Mouse (Mus musculus) spleen, adult 18-20 months (tissue): ENCODE data around the gene Krtcap2.

ENCODE experiments used
- DNase-seq, 2 experiments: peaks; one replicate each; pipeline ENCODE4 v3.0.0; 2022; ENCODE audit warnings: mixed read lengths in 2 of 2

The Krtcap2 gene

GRCm38 (mm10) chr3:89250435-89251040, 4.8 kb downstream of the Krtcap2 start:
- DNase-seq = peak; percentile 65 to 79

GRCm38 (mm10) chr3:89251365-89251895, 5.7 kb downstream of the Krtcap2 start:
- peak; percentile 78 to 83 for DNase-seq

GRCm38 (mm10) chr3:89254994-89255393, 9.2 kb downstream of the Krtcap2 start:
- DNase-seq = no peak

- no peak for DNase-seq
Measured at GRCm38 (mm10) chr3:89256177-89256576, 10.4 kb downstream of the Krtcap2 start.

GRCm38 (mm10) chr3:89259076-89259475, 13.3 kb downstream of the Krtcap2 start, which contains the start of gene Dpm3:
Gene Dpm3 (plus strand): TSS chr3:89259358.
- DNase-seq = no peak

GRCm38 (mm10) chr3:89260211-89260610, 14.4 kb downstream of the Krtcap2 start:
- no peak for DNase-seq

- DNase-seq = no peak
Measured at GRCm38 (mm10) chr3:89262417-89262816, 16.7 kb downstream of the Krtcap2 start.

- peak; percentile 62 to 69 for DNase-seq
Measured at GRCm38 (mm10) chr3:89266439-89266893, 20.7 kb downstream of the Krtcap2 start.

- DNase-seq = no peak
Measured at GRCm38 (mm10) chr3:89268916-89269315, 23.1 kb downstream of the Krtcap2 start.

- DNase-seq = peak; percentile 71 to 82
Measured at GRCm38 (mm10) chr3:89270051-89270755, 24.4 kb downstream of the Krtcap2 start, which contains the start of gene Slc50a1. Gene Slc50a1 (minus strand): TSS chr3:89270570.

GRCm38 (mm10) chr3:89270891-89271290, 25.1 kb downstream of the Krtcap2 start:
- DNase-seq = peak in 1 of 2 experiments; percentile 23

- no peak for DNase-seq
Measured at GRCm38 (mm10) chr3:89271760-89272159, 26.0 kb downstream of the Krtcap2 start.

- DNase-seq = no peak
Measured at GRCm38 (mm10) chr3:89276061-89276460, 30.3 kb downstream of the Krtcap2 start.

- no peak for DNase-seq
Measured at GRCm38 (mm10) chr3:89277281-89278021, 31.7 kb downstream of the Krtcap2 start.

- DNase-seq = no peak
Measured at GRCm38 (mm10) chr3:89278107-89278506, 32.3 kb downstream of the Krtcap2 start.

GRCm38 (mm10) chr3:89278643-89279042, 32.9 kb downstream of the Krtcap2 start:
- DNase-seq = no peak

- DNase-seq = peak; percentile 64 to 74
Measured at GRCm38 (mm10) chr3:89279153-89279890, 33.6 kb downstream of the Krtcap2 start.

- peak in 1 of 2 experiments; percentile 16 for DNase-seq
Measured at GRCm38 (mm10) chr3:89280050-89280605, 34.4 kb downstream of the Krtcap2 start.

- peak; percentile 24 to 38 for DNase-seq
Measured at GRCm38 (mm10) chr3:89280606-89281511, 35.1 kb downstream of the Krtcap2 start, which contains the start of gene Efna1. Gene Efna1 (minus strand): TSS chr3:89281142.

GRCm38 (mm10) chr3:89281579-89282290, 36.0 kb downstream of the Krtcap2 start:
- peak; percentile 70 to 91 for DNase-seq
